ENCODE assay signal across 8 mouse cellular contexts in the genomic region with DNA sequence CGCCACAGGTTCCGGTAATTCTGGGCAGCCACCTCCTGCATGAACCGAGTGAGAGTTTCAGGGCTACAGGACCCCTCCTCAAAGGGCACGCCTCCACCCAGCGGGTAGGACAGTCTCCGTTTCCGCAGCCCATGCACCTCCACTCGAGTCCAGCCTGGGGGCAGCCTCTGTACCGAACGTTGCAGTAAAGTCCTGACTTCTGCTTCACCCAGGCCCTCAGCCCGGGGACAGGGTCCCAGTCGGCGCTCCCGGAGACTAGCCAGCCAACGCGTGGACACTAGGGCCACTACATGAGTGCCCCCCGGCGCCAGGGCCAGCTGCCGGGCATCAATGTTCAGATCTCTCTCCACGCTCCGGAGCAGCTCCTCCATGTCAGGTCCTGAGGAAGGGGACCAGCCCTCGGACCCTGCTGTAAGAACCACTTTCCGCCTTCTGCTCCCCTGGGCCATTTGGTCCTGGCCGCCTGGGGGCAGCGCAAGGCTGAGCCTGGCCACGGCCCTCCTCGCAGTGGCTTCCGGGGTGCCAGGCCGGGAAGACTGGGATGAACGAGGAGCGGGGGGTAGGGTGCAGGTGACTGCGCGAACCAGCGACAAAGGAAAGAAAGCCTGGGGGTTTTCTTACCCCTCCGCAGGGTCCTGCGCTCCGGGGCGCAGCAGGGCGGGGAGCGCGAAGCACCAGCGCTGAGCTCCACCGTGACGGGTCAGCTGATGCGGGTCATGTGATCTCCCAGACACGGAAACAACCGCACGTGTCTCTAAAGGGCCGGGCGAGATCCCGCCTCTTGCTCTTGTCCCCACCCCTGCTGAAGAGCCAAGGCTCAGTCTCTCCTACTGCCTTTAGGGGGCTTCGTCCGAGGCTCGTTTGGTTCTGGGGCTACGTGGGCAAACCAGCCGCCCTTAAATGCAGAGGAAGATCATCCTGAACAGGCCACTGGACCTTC. TPM values are rescaled to one million over a fixed set of nuclear protein-coding genes. Genes with fewer than 3 reads are reported as not detected.
DNase-seq lines count a peak whose midpoint lies in the region; ATAC-seq lines count a peak whose summit lies in the region.

A gene (minus strand): TSS at position 727 of the 940 bp plus-strand sequence.

- H3K4me3 ChIP-seq in erythroblast, embryonic 14.5 days (replicated peaks), result peak within 1 kb of the TSS; percentile 70
- H3K4me3 ChIP-seq in heart, embryonic 11.5 days (ENCODE audit: low read depth, low read length), result peak within 1 kb of the TSS; percentile 72
- peak within 1 kb of the TSS; percentile 76 for H3K4me3 ChIP-seq in kidney, embryonic 15.5 days (replicated peaks)

- DNase-seq in CD4-positive, CD25-positive, alpha-beta regulatory T cell, adult 2 months (ENCODE audit: low read depth, low spot score), result peak; percentile 92
- peak; percentile 81 for DNase-seq in brain, embryonic 18.5 days (ENCODE audit: low read depth, low spot score)
- peak; percentile 91 for DNase-seq in liver
- peak; percentile 91 to 92 for DNase-seq in spleen, postnatal 36 days (ENCODE audit: low spot score in 2 of 2)

- H3K4me2 ChIP-seq in heart, embryonic 11.5 days, result peak within 1 kb of the TSS; percentile 100
- H3K4me2 ChIP-seq in kidney, embryonic 15.5 days, result peak within 1 kb of the TSS; percentile 97

- H3K9ac ChIP-seq in heart, embryonic 11.5 days (ENCODE audit: low read depth, low read length), result peak within 1 kb of the TSS; percentile 78
- H3K9ac ChIP-seq in kidney, embryonic 15.5 days, result peak within 1 kb of the TSS; percentile 71

- H3K4me1 ChIP-seq in erythroblast, embryonic 14.5 days (ENCODE audit: control insufficient read depth), result peaks cover 93% of the 10 kb centered on the region
- peaks cover 27% of the 10 kb centered on the region for H3K4me1 ChIP-seq in heart, embryonic 11.5 days (ENCODE audit: control insufficient read depth, insufficient read depth, low read length)
- H3K4me1 ChIP-seq in kidney, embryonic 15.5 days, result peaks cover 37% of the 10 kb centered on the region

- WGBS in heart, embryonic 11.5 days (ENCODE audit: insufficient replicate concordance), result 1% methylated on average over 55 of the region's 56 CpGs
- 1% methylated on average over 56 of the region's 56 CpGs for WGBS in kidney, embryonic 15.5 days

- peak within 1 kb of the TSS; percentile 50; the same call in 1 of the 2 replicates for H3K27ac ChIP-seq in heart, embryonic 11.5 days (ENCODE audit: low read depth, low read length)
- peak within 1 kb of the TSS; percentile 71 for H3K27ac ChIP-seq in kidney, embryonic 15.5 days

- H3K9me3 ChIP-seq in erythroblast, embryonic 14.5 days (ENCODE audit: control insufficient read depth, low read length), result peaks cover 32% of the 10 kb centered on the region
- no peaks in the 10 kb centered on the region for H3K9me3 ChIP-seq in heart, embryonic 11.5 days (replicated peaks; ENCODE audit: control insufficient read depth, low read length)
- H3K9me3 ChIP-seq in kidney, embryonic 15.5 days (replicated peaks), result no peaks in the 10 kb centered on the region

- peaks cover 48% of the 10 kb centered on the region for H3K36me3 ChIP-seq in erythroblast, embryonic 14.5 days (ENCODE audit: control insufficient read depth)
- no peaks in the 10 kb centered on the region for H3K36me3 ChIP-seq in heart, embryonic 11.5 days (ENCODE audit: control insufficient read depth, insufficient read depth, low read length)
- H3K36me3 ChIP-seq in kidney, embryonic 15.5 days, result peaks cover 11% of the 10 kb centered on the region

- ATAC-seq in heart, embryonic 11.5 days (replicated peaks; ENCODE audit: insufficient number of reproducible peaks, low FRiP score, low TSS enrichment), result peak; percentile 88
- peak; percentile 93 for ATAC-seq in kidney, embryonic 15.5 days (replicated peaks; ENCODE audit: low FRiP score)
- peak; percentile 68 for ATAC-seq in monocyte, adult 5-6 weeks (replicated peaks; ENCODE audit: insufficient number of reproducible peaks, low FRiP score, low TSS enrichment, poor library complexity, severe bottlenecking)

- H3K27me3 ChIP-seq in erythroblast, embryonic 14.5 days (ENCODE audit: control insufficient read depth), result no peaks in the 10 kb centered on the region
- no peaks in the 10 kb centered on the region for H3K27me3 ChIP-seq in heart, embryonic 11.5 days (ENCODE audit: control insufficient read depth, insufficient read depth, low read length)
- H3K27me3 ChIP-seq in kidney, embryonic 15.5 days, result no peaks in the 10 kb centered on the region

RNA-seq across cellular contexts. Expression of the gene that starts here (rescaled TPM):
- 11.2 and 11.7 TPM in 2 replicates for polyA plus RNA-seq in erythroblast, embryonic 14.5 days (2012)
- 3.6 and 4.0 TPM in 2 replicates for polyA plus RNA-seq in heart, embryonic 11.5 days (2014; fragmentation: Nextera tagmentation; extraction: Ambion mirVana)
- 5.0 and 6.2 TPM in 2 replicates for polyA plus RNA-seq in kidney, embryonic 15.5 days (2015; fragmentation: Nextera tagmentation; extraction: Ambion mirVana)
- total RNA-seq in monocyte, adult 5-6 weeks (2017), result 15.9 to 17.9 TPM (median 16.5 TPM) in 3 replicates

Comparison
In these comparisons a context has a peak if more than half of its experiments do, and no peak if none do; other contexts are left out.
1. Peak in every context shown above with its lines: DNase-seq, ATAC-seq, H3K4me3 ChIP-seq and H3K27ac ChIP-seq.